Mouse (Mus musculus) heart, embryonic 13.5 days (tissue): Measurements from ENCODE around the gene Vmn1r89. TPM values are rescaled to one million over a fixed set of nuclear protein-coding genes. Genes with fewer than 3 reads are reported as not detected.

Source experiments
- ATAC-seq: fragments of 200-750 bp; cut with Nextera tagmentation; 2 replicates; pipeline ENCODE4 v1.8.0; 2017; ENCODE audit warnings: moderate TSS enrichment; ENCODE audit not compliant: insufficient number of reproducible peaks, low FRiP score, low TSS enrichment; ENCODE audit errors: extremely low read depth
- H3K27ac ChIP-seq: fragments of 300-500 bp; sonication (generic); replicated peaks from 2 replicates; pipeline ENCODE4 v1.5.1; 2015; ENCODE audit warnings: moderate library complexity, mild to moderate bottlenecking, inconsistent platforms
- H3K27me3 ChIP-seq: fragments of 300-500 bp; sonication (generic); replicated peaks from 2 replicates; pipeline ENCODE4 v1.6.1; 2015; ENCODE audit warnings: mild to moderate bottlenecking, inconsistent platforms
- H3K36me3 ChIP-seq: fragments of 300-500 bp; sonication (generic); 2 replicates; pipeline ENCODE4 v1.6.1; 2015; ENCODE audit warnings: mild to moderate bottlenecking, inconsistent platforms
- H3K4me1 ChIP-seq: fragments of 300-500 bp; sonication (generic); 2 replicates; pipeline ENCODE4 v1.6.1; 2015; ENCODE audit warnings: inconsistent platforms
- H3K4me2 ChIP-seq: fragments of 300-500 bp; sonication (generic); 2 replicates; pipeline ENCODE4 v1.6.1; 2015; ENCODE audit warnings: inconsistent platforms, mild to moderate bottlenecking, moderate library complexity
- H3K4me3 ChIP-seq: fragments of 300-500 bp; sonication (generic); 2 replicates; pipeline ENCODE4 v1.5.1; 2015; ENCODE audit warnings: moderate library complexity, mild to moderate bottlenecking, inconsistent platforms
- H3K9ac ChIP-seq: fragments of 300-500 bp; sonication (generic); 2 replicates; pipeline ENCODE4 v1.6.1; 2015; ENCODE audit warnings: inconsistent platforms, mild to moderate bottlenecking, moderate library complexity
- H3K9me3 ChIP-seq: fragments of 300-500 bp; sonication (generic); 2 replicates; pipeline ENCODE4 v1.6.1; 2016; ENCODE audit warnings: inconsistent platforms
- WGBS: fragments of 180-500 bp; shearing (Covaris S2); methylation state at CpG from one replicate; pipeline ENCODE4 v1.1.7; 2015; ENCODE audit warnings: mixed read lengths; 5-methylcytosine and 5-hydroxymethylcytosine counted together
- polyA plus RNA-seq: library from polyadenylated mRNA; unstranded; fragments of >200 nt; fragmentation: Nextera tagmentation; extraction: Ambion mirVana; gene quantifications from 2 replicates; pipeline ENCODE4 v1.2.1, GENCODE M21; 2015

Gene Vmn1r89
- not detected in 2 replicates for polyA plus RNA-seq

DNA sequence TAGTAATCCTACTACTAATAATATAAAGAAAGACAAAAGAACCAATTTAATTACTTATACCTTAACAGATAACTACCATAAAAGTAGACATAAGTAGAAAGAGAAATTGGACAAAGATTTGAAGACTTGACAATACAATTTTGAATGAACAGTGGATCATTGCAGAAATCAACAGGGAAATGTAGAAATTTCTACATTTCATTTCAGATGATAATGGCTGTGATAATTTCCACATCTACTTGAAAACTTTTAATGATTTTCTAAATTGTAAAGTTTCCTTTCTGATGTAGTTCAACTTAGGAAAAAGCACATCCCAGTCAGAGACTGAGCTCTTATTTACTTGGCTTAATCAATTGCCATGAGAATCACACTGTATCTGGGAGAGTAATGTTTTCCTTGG lies at the start of gene Vmn1r89:
Vmn1r89 (plus strand) TSS at position 301 of the 400 bp plus-strand sequence.
- Histone ChIP-seq H3K9ac (no peak within 1 kb of the TSS), H3K4me1 (no peaks in the 10 kb centered on the region), H3K27ac (no peak within 1 kb of the TSS), H3K27me3 (no peaks in the 10 kb centered on the region), H3K36me3 (no peaks in the 10 kb centered on the region), H3K4me3 (no peak within 1 kb of the TSS), H3K4me2 (no peak within 1 kb of the TSS), H3K9me3 (no peaks in the 10 kb centered on the region)
- ATAC-seq = no peak

DNA sequence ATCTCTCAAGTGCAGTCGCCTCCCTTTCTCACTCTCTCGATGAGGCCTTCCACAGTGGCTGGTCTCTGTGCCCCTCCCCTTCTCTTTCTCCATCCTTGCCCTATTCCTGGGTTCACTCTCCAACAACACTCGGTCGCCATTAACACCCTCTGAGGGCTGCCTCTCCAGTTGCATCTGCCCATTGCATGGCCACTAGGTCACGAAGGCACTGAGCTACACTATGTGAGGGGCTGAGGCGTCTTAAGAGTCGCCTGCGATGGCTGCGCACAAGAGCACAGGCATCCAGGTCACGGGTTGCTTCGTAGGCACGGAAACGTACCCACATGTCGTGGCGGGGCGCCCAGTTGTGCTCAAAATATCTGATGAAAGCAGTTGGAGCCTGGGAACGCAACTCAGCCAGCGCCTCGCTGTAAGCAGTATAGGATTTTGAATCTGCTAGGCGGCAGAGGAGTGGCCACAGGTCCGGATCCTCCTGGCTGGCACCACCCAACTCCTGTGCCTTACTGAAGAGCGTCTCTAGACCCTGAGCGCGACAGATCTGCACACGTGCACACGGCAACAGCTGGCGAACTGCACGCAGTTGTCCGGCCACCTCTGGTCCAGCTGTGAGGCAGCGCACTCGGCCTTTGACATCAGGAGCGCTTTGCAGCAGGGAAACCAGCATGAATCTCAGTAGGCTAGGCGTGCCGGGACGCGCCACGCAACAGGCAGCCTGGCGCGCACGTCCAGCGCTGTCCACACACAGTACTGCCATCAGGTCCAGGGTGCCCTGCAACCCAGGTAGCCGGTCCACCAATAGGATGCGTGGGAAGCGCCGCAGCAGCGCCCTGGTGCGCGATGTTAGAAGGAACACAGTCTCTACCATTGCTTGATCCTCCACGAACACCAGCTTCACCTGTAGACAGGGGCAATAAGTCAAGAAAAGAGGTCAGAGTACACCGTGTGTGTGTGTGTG lies 48.2 kb downstream of the Vmn1r89 start:
- Histone ChIP-seq H3K27me3 (peaks cover 15% of the 10 kb centered on the region), H3K4me2 (peak overlapping the region; percentile 25; the same call in 1 of the 2 replicates), H3K4me1 (no peaks in the 10 kb centered on the region), H3K27ac (no peak overlapping the region), H3K9me3 (no peaks in the 10 kb centered on the region), H3K36me3 (no peaks in the 10 kb centered on the region), H3K4me3 (no peak overlapping the region), H3K9ac (no peak overlapping the region)
- no peak for ATAC-seq
- WGBS = 34% methylated on average over 50 of the region's 50 CpGs

DNA sequence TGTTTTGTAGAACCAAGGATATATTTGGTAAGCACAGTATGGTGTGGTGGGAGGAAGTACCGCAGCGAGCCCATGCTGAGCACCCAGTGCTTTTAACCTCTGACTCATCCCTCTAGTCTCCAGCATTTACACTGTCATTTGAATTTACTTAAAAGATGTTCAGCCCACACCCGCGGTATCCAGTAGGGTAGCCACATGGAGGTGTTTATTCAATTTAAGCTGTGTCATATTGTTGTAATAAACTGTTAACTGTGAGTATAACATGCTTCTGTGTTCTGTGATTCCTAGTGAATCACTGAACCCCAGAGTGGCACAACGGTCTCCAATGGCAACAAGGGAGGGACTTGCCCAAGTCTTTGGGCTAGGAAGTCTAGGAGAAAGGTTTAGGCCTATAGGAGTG lies 51.0 kb downstream of the Vmn1r89 start:
- no peak overlapping the region for H3K4me3 ChIP-seq
- peaks cover 15% of the 10 kb centered on the region for H3K27me3 ChIP-seq
- H3K9me3 ChIP-seq = no peaks in the 10 kb centered on the region
- H3K36me3 ChIP-seq = peaks cover under 1% of the 10 kb centered on the region; the same call in 1 of the 2 replicates
- H3K9ac ChIP-seq = no peak overlapping the region
- no peaks in the 10 kb centered on the region for H3K4me1 ChIP-seq
- no peak for ATAC-seq
- H3K4me2 ChIP-seq = no peak overlapping the region
- 79% methylated on average over 5 of the region's 5 CpGs for WGBS
- no peak overlapping the region for H3K27ac ChIP-seq

DNA sequence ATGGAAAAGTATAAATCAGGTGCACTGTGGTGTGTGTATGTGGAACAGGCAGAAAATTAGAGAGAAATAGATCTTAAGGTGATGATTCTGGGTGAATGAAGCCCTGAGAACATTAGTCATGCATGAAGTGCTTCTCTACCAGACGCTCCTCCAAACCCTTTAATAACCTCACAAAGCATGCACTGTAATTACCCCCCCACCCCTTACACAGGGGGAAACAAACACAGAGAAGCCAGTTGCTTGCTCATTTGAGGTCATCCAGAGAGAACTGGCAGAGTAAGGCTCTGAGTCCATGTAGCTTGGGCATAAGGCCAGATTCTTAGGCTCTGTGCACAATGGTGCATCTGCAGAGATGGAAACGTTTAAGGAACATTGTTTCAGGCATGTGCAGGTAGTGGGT lies 51.6 kb downstream of the Vmn1r89 start:
- 73% methylated on average over 2 of the region's 2 CpGs for WGBS
- Histone ChIP-seq H3K27ac (no peak overlapping the region), H3K4me1 (no peaks in the 10 kb centered on the region), H3K36me3 (peaks cover 5% of the 10 kb centered on the region; the same call in 1 of the 2 replicates), H3K27me3 (peaks cover 15% of the 10 kb centered on the region), H3K4me3 (no peak overlapping the region), H3K4me2 (no peak overlapping the region), H3K9ac (no peak overlapping the region), H3K9me3 (no peaks in the 10 kb centered on the region)
- ATAC-seq = no peak

DNA sequence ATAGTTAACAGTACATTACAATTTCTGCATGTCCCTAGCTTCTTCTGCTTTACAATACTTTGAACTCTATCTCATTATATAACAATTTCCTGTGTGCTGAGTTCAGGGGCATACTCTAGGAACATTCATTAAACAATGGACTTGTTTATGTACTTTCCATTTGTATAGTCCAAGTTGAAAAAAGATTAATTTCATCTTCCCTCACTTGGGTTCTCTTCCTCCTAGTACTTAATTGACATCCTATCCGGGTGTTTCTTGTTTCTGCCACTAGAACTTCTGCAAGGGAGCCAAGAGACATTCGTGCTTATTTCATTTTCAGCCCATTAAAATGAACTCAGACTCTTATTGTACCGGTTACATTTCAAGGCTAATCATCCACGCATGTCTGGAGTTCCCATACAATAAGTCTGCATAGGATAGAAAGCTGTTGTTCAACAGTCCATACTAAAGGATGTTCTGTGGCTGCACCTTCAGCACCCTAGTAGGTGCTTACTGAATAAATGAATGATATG lies 56.0 kb downstream of the Vmn1r89 start:
- H3K4me3 ChIP-seq = no peak overlapping the region
- peaks cover 2% of the 10 kb centered on the region; the same call in 1 of the 2 replicates for H3K4me1 ChIP-seq
- no peak for ATAC-seq
- no peaks in the 10 kb centered on the region for H3K27me3 ChIP-seq
- no peak overlapping the region for H3K4me2 ChIP-seq
- WGBS = 78% methylated on average over 4 of the region's 4 CpGs
- no peak overlapping the region for H3K9ac ChIP-seq
- H3K27ac ChIP-seq = no peak overlapping the region
- no peaks in the 10 kb centered on the region for H3K9me3 ChIP-seq
- H3K36me3 ChIP-seq = peaks cover 16% of the 10 kb centered on the region

DNA sequence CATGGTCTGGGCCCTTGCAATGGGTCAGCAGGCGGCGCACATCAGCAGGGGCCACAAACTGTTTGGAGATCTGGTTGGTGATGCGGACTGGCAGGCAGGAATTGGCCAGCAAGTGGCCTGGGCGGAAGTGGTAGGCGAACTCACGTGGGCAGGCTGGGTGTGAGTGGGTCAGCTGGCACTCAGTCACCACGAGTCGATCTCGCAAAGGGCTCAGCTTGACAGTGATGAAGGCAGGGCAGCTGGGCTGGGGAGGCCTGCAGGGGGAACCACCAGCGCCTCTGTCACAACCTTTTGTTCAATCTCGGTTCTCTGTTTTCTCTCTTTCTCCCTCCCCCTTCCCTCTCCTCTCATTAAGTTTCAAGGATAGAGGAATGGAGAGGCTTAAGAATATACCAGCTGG lies 56.6 kb downstream of the Vmn1r89 start:
- H3K27me3 ChIP-seq = no peaks in the 10 kb centered on the region
- ATAC-seq = no peak
- no peak overlapping the region for H3K4me3 ChIP-seq
- H3K9ac ChIP-seq = no peak overlapping the region
- peaks cover 2% of the 10 kb centered on the region; the same call in 1 of the 2 replicates for H3K4me1 ChIP-seq
- no peak overlapping the region for H3K4me2 ChIP-seq
- H3K36me3 ChIP-seq = peaks cover 22% of the 10 kb centered on the region
- no peaks in the 10 kb centered on the region for H3K9me3 ChIP-seq
- H3K27ac ChIP-seq = no peak overlapping the region
- WGBS = 79% methylated on average over 11 of the region's 11 CpGs

Other genes starting within 250 kb of the Vmn1r89 start
- gene Zfp324, start 247.2 kb upstream of the Vmn1r89 start, polyA plus RNA-seq = 5.9 and 6.0 TPM in 2 replicates
- 5.4 and 6.1 TPM in 2 replicates for gene Zfp446, start 235.2 kb upstream of the Vmn1r89 start, polyA plus RNA-seq
- gene Slc27a5, start 214.8 kb upstream of the Vmn1r89 start, polyA plus RNA-seq = 0.11 and 0.14 TPM in 2 replicates
- 155 and 165 TPM in 2 replicates for gene Trim28, start 213.9 kb upstream of the Vmn1r89 start, polyA plus RNA-seq
- gene Zbtb45, start 203.0 kb upstream of the Vmn1r89 start, polyA plus RNA-seq = 15.1 and 16.9 TPM in 2 replicates
- 126 and 138 TPM in 2 replicates for gene Chmp2a, start 178.2 kb upstream of the Vmn1r89 start, polyA plus RNA-seq
- gene Ube2m, start 174.7 kb upstream of the Vmn1r89 start, polyA plus RNA-seq = 82.3 and 93.6 TPM in 2 replicates
- 1.7 and 1.9 TPM in 2 replicates for gene Mzf1, start 158.3 kb upstream of the Vmn1r89 start, polyA plus RNA-seq
- gene Vmn1r85, start 117.8 kb upstream of the Vmn1r89 start, polyA plus RNA-seq = not detected in 2 replicates
- gene Vmn1r86, start 93.1 kb upstream of the Vmn1r89 start, polyA plus RNA-seq = not detected in 2 replicates
- not detected in 2 replicates for gene Vmn1r87, start 72.9 kb upstream of the Vmn1r89 start, polyA plus RNA-seq
- gene Vmn1r88, start 53.5 kb upstream of the Vmn1r89 start, polyA plus RNA-seq = not detected in 2 replicates
- gene Lig1, start 64.3 kb downstream of the Vmn1r89 start, polyA plus RNA-seq = 62.2 and 67.7 TPM in 2 replicates
- 5.9 and 7.1 TPM in 2 replicates for gene Zswim9, start 65.7 kb downstream of the Vmn1r89 start, polyA plus RNA-seq
- 0.51 and 0.65 TPM in 2 replicates for gene Pla2g4c, start 111.6 kb downstream of the Vmn1r89 start, polyA plus RNA-seq
- gene Cabp5, start 185.1 kb downstream of the Vmn1r89 start, polyA plus RNA-seq = not detected in 2 replicates
- not detected in 2 replicates for gene Bsph1, start 237.8 kb downstream of the Vmn1r89 start, polyA plus RNA-seq